Mouse (Mus musculus): Measurements from ENCODE around the gene Pde1a. TPM values are rescaled to one million over a fixed set of nuclear protein-coding genes. Genes with fewer than 3 reads are reported as not detected.

Gene Pde1a
- polyA plus RNA-seq, 1 experiment from 2014 or later: 21.5 TPM

- DNase-seq (ENCODE audit: low spot score) (no peak), ATAC-seq (ENCODE audit: low FRiP score, low TSS enrichment) (no peak)
- WGBS: 70% methylated on average over 9 of the region's 9 CpGs
Measured at GRCm38 (mm10) chr2:79966681-79967506, 162.4 kb downstream of the Pde1a start.

GRCm38 (mm10) chr2:79966086-79966485 lies 163.2 kb downstream of the Pde1a start:
- Histone ChIP-seq H3K4me1 (replicated peaks; ENCODE audit: control insufficient read depth, insufficient read depth) (no peaks in the 10 kb centered on the region), H3K9me3 (ENCODE audit: control insufficient read depth, low read length) (no peaks in the 10 kb centered on the region), H3K27me3 (ENCODE audit: control insufficient read depth, insufficient read depth, low read length) (no peaks in the 10 kb centered on the region), H3K27ac (replicated peaks) (no peak overlapping the region), H3K9ac (ENCODE audit: low read length) (no peak overlapping the region), H3K4me3 (ENCODE audit: low read depth, low read length) (no peak overlapping the region), H3K4me2 (replicated peaks; ENCODE audit: low read depth) (no peak overlapping the region), H3K36me3 (ENCODE audit: control insufficient read depth, insufficient read depth, low read length) (no peaks in the 10 kb centered on the region)
- DNase-seq (ENCODE audit: low spot score) (no peak), ATAC-seq (ENCODE audit: low FRiP score, low TSS enrichment) (no peak)
- no peak for TF ChIP-seq EP300 (optimal IDR thresholded peaks at IDR 0.05)
- no peak for TF ChIP-seq CTCF (IDR thresholded peaks at IDR 0.05; ENCODE audit: low read depth)
- 89% methylated on average over 1 of the region's 1 CpGs for WGBS

More at GRCm38 (mm10) chr2:79966681-79967506, 162.4 kb downstream of the Pde1a start:
- Histone ChIP-seq H3K4me1 (replicated peaks; ENCODE audit: control insufficient read depth, insufficient read depth) (no peaks in the 10 kb centered on the region), H3K4me2 (replicated peaks; ENCODE audit: low read depth) (no peak overlapping the region), H3K36me3 (ENCODE audit: control insufficient read depth, insufficient read depth, low read length) (no peaks in the 10 kb centered on the region), H3K27ac (replicated peaks) (no peak overlapping the region), H3K4me3 (ENCODE audit: low read depth, low read length) (no peak overlapping the region), H3K27me3 (ENCODE audit: control insufficient read depth, insufficient read depth, low read length) (no peaks in the 10 kb centered on the region), H3K9ac (ENCODE audit: low read length) (no peak overlapping the region), H3K9me3 (ENCODE audit: control insufficient read depth, low read length) (no peaks in the 10 kb centered on the region)
- TF ChIP-seq CTCF (IDR thresholded peaks at IDR 0.05; ENCODE audit: low read depth) (no peak), EP300 (optimal IDR thresholded peaks at IDR 0.05) (no peak)

GRCm38 (mm10) chr2:79964964-79965363 lies 164.3 kb downstream of the Pde1a start:
- ATAC-seq (ENCODE audit: low FRiP score, low TSS enrichment) (no peak), DNase-seq (ENCODE audit: low spot score) (no peak)
- Histone ChIP-seq H3K36me3 (ENCODE audit: control insufficient read depth, insufficient read depth, low read length) (no peaks in the 10 kb centered on the region), H3K9ac (ENCODE audit: low read length) (no peak overlapping the region), H3K4me2 (replicated peaks; ENCODE audit: low read depth) (no peak overlapping the region), H3K27ac (replicated peaks) (no peak overlapping the region), H3K4me3 (ENCODE audit: low read depth, low read length) (no peak overlapping the region), H3K27me3 (ENCODE audit: control insufficient read depth, insufficient read depth, low read length) (no peaks in the 10 kb centered on the region), H3K4me1 (replicated peaks; ENCODE audit: control insufficient read depth, insufficient read depth) (no peaks in the 10 kb centered on the region), H3K9me3 (ENCODE audit: control insufficient read depth, low read length) (no peaks in the 10 kb centered on the region)
- no peak for TF ChIP-seq CTCF (IDR thresholded peaks at IDR 0.05; ENCODE audit: low read depth)
- TF ChIP-seq EP300 (optimal IDR thresholded peaks at IDR 0.05): no peak
- 46% methylated on average over 4 of the region's 4 CpGs for WGBS

GRCm38 (mm10) chr2:79961421-79961820 lies 167.8 kb downstream of the Pde1a start:
- Histone ChIP-seq H3K4me1 (replicated peaks; ENCODE audit: control insufficient read depth, insufficient read depth) (no peaks in the 10 kb centered on the region), H3K9me3 (ENCODE audit: control insufficient read depth, low read length) (no peaks in the 10 kb centered on the region), H3K27me3 (ENCODE audit: control insufficient read depth, insufficient read depth, low read length) (no peaks in the 10 kb centered on the region), H3K4me2 (replicated peaks; ENCODE audit: low read depth) (no peak overlapping the region), H3K27ac (replicated peaks) (no peak overlapping the region), H3K9ac (ENCODE audit: low read length) (no peak overlapping the region), H3K36me3 (ENCODE audit: control insufficient read depth, insufficient read depth, low read length) (no peaks in the 10 kb centered on the region), H3K4me3 (ENCODE audit: low read depth, low read length) (no peak overlapping the region)
- WGBS: 74% methylated on average over 4 of the region's 4 CpGs
- ATAC-seq (ENCODE audit: low FRiP score, low TSS enrichment) (no peak), DNase-seq (ENCODE audit: low spot score) (no peak)
- TF ChIP-seq EP300 (optimal IDR thresholded peaks at IDR 0.05) (no peak), CTCF (IDR thresholded peaks at IDR 0.05; ENCODE audit: low read depth) (no peak)

- Histone ChIP-seq H3K4me3 (ENCODE audit: low read depth, low read length) (no peak overlapping the region), H3K27me3 (ENCODE audit: control insufficient read depth, insufficient read depth, low read length) (no peaks in the 10 kb centered on the region), H3K4me2 (replicated peaks; ENCODE audit: low read depth) (no peak overlapping the region), H3K9ac (ENCODE audit: low read length) (no peak overlapping the region), H3K36me3 (ENCODE audit: control insufficient read depth, insufficient read depth, low read length) (no peaks in the 10 kb centered on the region), H3K4me1 (replicated peaks; ENCODE audit: control insufficient read depth, insufficient read depth) (no peaks in the 10 kb centered on the region), H3K9me3 (ENCODE audit: control insufficient read depth, low read length) (no peaks in the 10 kb centered on the region), H3K27ac (replicated peaks) (no peak overlapping the region)
- ATAC-seq (ENCODE audit: low FRiP score, low TSS enrichment): no peak
- TF ChIP-seq EP300 (optimal IDR thresholded peaks at IDR 0.05): no peak
- DNase-seq (ENCODE audit: low spot score): no peak
- WGBS: 39% methylated on average over 6 of the region's 6 CpGs
Measured at GRCm38 (mm10) chr2:79957659-79958340, 171.5 kb downstream of the Pde1a start.
